Mouse (Mus musculus) erythroblast, adult 5-6 weeks (primary cell): ENCODE measurements around the gene Galnt17. TPM values are rescaled to one million over a fixed set of nuclear protein-coding genes. Genes with fewer than 3 reads are reported as not detected.

ENCODE experiments used
- ATAC-seq: replicated peaks from 2 replicates; pipeline ENCODE4 v1.8.0; 2016; ENCODE audit warnings: moderate number of reproducible peaks, mild to moderate bottlenecking, moderate TSS enrichment, inconsistent platforms; ENCODE audit not compliant: poor library complexity, low FRiP score, severe bottlenecking
- total RNA-seq, 2 experiments: library from RNA; stranded (forward) in 1 of 2; stranded (reverse) in 1 of 2; fragments of 150-400 nt in 1 of 2; fragments of 200-764, 138-1000 nt in 1 of 2; gene quantifications; 2 replicates each; pipeline versions ENCODE4 v1.2.3 to v1.2.4; 2015 to 2017; ENCODE audit warnings: low replicate concordance in 2 of 2

Galnt17 gene
- not detected in 2 replicates for total RNA-seq (2015; ENCODE audit: low replicate concordance)
- 0.14 TPM in 1 of 2 replicates, not detected in the other for total RNA-seq (2017; ENCODE audit: low replicate concordance)

- no peak for ATAC-seq
Measured at GRCm38 (mm10) chr5:131308397-131308796, at the start of gene Galnt17. Galnt17 (minus strand) TSS chr5:131308497.

- no peak for ATAC-seq
Measured at GRCm38 (mm10) chr5:131334536-131334935, 26.2 kb upstream of the Galnt17 start.

GRCm38 (mm10) chr5:131321286-131321685 lies 13.0 kb upstream of the Galnt17 start:
- no peak for ATAC-seq

GRCm38 (mm10) chr5:131319605-131320004 lies 11.3 kb upstream of the Galnt17 start:
- no peak for ATAC-seq

DNA sequence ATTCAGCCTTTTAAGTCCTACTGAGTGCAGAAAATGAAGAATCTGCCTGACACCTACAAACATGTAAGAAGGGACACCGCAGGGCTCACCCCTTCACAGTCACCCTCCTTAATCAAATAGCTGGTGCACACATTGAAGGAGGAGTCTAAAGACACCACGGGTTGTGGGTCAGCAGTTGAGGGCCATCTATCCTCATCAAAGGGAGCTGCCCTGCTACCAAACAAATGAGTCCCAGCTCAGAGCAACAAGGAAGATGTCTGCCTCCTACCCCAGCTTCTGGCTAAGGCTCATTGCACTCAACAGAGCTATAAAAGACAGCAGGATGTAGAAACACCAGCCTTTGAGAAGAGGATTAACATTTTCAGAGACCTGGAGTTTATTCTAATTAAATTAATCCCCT lies 10.8 kb upstream of the Galnt17 start:
- no peak for ATAC-seq

DNA sequence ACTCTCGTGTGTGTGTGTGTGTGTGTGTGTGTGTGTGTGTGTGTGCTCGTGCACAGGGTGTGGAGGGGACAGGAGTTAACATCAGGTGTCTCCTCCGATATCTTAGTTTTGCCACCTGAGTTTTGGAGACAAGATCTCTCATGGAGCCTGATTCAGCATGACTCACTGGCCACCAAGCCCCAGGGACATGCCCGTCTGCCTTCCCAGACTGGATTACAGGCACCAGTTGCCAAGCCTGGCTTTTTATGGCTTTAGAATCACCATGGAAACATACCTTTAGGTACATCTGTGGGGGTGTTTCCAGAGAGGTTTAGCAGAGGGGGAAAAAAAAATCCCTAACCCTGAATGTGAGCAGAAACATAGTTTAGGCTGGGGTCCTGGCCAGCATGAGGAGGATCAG lies 6.7 kb upstream of the Galnt17 start:
- ATAC-seq: no peak

DNA sequence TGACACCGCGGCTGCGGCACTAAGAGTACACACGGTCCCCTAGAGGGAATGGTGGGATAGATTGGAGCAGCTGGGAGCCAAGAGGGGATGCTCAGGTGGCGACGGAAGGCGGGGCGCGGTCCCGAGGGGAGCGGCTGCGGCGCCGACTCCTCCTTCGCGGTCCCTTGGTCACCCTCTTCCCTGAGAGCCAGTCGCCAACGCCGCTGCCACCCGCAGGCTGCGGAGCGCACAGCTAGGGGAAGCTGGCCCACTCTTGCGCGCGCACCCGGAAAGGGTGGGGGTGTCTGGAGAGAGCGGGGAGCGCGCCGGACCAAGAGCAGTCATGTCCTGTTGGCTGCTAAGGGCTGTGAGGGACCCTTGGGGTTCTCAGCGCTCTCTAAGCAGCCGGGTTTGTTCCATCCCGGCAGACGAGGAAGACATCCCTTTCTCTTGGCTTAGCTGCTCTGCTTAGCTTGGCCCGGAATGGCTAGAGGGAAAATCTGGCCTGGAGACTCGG lies 593 bp downstream of the Galnt17 start:
- no peak for ATAC-seq

GRCm38 (mm10) chr5:131306908-131307655 lies 1.2 kb downstream of the Galnt17 start:
- no peak for ATAC-seq

DNA sequence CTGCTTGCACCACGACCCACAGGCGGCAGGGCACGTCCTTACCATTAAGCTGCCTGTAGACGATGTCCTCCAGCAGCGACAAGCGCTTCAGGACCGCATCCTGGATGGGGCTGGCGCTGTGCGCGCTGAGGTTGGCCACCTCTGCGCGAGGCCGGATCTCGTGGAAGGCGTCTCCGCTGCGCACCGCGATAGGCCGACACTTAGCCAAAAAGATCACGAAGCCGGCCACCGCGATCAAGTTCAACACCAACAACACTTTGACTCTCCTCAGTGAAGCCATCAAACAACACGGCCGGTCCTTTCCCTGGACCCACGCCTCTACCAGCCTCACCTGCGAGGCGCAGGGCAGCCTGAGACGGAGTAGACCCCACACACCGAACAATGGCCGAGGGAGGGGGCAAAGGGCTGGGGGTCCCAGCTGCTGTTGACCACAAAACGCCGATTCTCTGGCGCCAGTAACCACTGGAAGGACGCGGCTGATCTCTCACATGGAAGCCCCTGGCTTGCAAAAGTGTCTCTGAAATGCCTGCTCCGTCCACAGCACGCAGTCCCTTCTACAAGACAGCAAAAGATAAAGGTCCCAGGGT lies 1.9 kb downstream of the Galnt17 start:
- ATAC-seq: no peak

GRCm38 (mm10) chr5:131305223-131305622 lies 3.1 kb downstream of the Galnt17 start:
- no peak for ATAC-seq

- no peak for ATAC-seq
Measured at GRCm38 (mm10) chr5:131301526-131301925, 6.8 kb downstream of the Galnt17 start.

GRCm38 (mm10) chr5:131293726-131294449 lies 14.4 kb downstream of the Galnt17 start:
- ATAC-seq: no peak

- ATAC-seq: no peak
Measured at GRCm38 (mm10) chr5:131287091-131287490, 21.2 kb downstream of the Galnt17 start.

DNA sequence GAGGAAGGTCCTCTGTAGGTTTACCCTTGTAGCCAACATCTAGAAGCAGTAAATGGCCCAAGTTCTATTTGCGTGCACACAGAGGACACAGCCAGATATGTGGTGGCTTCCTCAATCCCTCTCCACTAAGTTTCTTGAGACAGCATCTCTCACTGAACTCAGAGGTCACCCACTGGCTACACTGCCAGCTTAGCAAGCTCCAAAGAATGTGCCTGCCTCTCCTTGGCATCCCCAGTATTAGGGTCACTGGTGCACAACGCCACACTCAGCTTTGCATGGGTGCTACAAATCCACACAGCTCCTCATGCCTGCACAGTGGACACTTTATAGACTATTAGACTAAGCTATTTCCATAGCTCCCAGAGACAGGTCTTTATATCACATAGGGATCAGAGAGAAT lies 21.6 kb downstream of the Galnt17 start:
- ATAC-seq: no peak

DNA sequence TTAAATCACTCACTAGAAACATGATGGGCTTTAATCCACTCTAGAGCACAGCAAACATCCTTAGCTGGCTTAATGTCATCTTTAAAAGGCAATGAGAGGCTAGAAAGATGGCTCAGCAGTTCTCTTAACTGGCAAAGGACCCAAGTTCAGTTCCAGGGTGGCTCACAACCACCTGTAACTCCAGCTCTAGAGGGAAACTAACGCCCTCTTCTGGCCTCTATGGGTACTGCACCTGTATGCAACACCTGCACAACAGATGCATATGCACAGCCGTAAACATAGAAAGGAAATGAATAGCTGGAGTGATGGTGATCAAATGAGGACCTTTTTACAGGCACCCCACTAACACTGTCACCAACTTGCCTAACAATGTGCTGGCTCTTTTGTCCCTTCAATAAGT lies 27.9 kb downstream of the Galnt17 start:
- ATAC-seq: no peak

- ATAC-seq: no peak
Measured at GRCm38 (mm10) chr5:131279286-131279685, 29.0 kb downstream of the Galnt17 start.

GRCm38 (mm10) chr5:131277227-131277626 lies 31.1 kb downstream of the Galnt17 start:
- ATAC-seq: no peak

DNA sequence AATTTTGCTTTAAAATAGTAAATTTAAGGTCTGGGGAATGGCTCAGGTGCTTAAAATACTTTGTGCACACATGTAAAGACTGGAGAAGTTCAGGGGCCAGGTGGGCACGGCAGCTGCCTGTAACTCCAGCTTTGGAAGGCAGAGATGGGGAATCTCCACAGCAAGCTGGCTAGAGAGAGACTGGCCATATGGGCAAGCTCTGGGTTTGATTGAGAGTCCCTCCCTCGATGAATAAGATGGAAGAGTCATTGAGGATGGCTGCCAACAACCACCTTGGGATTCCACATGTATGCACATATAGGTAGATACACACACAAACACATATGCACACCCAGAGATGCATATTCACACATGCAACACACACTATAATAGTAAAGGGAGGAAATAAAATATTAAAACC lies 42.0 kb downstream of the Galnt17 start:
- ATAC-seq: no peak

- ATAC-seq: no peak
Measured at GRCm38 (mm10) chr5:131264145-131264544, 44.2 kb downstream of the Galnt17 start.

GRCm38 (mm10) chr5:131250701-131251636 lies 57.3 kb downstream of the Galnt17 start:
- ATAC-seq: no peak
